Mouse (Mus musculus) forebrain, postnatal 0 days (tissue): ENCODE measurements at regions not wholly inside any gene's neighbourhood (a gene's known extent, or its start where the extent isn't known, plus 50 kb on each side); places are given as distances from the start of the nearest gene placed in this dataset.

Experiments
- ATAC-seq: fragments of 200-750 bp; cut with Nextera tagmentation; 2 replicates; pipeline ENCODE4 v1.8.0; 2017; ENCODE audit warnings: mild to moderate bottlenecking, moderate library complexity
- DNase-seq: peaks from one replicate; pipeline ENCODE4 v3.0.0-alpha.2; 2015
- H3K27ac ChIP-seq: fragments of 300-500 bp; sonication (generic); 2 replicates; pipeline ENCODE4 v1.5.1; 2014; ENCODE audit warnings: low read depth, mild to moderate bottlenecking, antibody characterized with exemption, low read length, moderate library complexity, mixed read lengths
- H3K27me3 ChIP-seq: fragments of 300-500 bp; sonication (generic); 2 replicates; pipeline ENCODE4 v1.6.1; 2014; ENCODE audit warnings: mild to moderate bottlenecking, low read length, mixed read lengths; ENCODE audit not compliant: insufficient read depth
- H3K36me3 ChIP-seq: fragments of 300-500 bp; sonication (generic); 2 replicates; pipeline ENCODE4 v1.6.1; 2014; ENCODE audit warnings: mild to moderate bottlenecking, moderate library complexity; ENCODE audit not compliant: insufficient read depth
- H3K4me1 ChIP-seq: fragments of 300-500 bp; sonication (generic); 2 replicates; pipeline ENCODE4 v1.6.1; 2014; ENCODE audit warnings: antibody characterized with exemption; ENCODE audit not compliant: insufficient read depth
- H3K4me2 ChIP-seq: fragments of 300-500 bp; sonication (generic); 2 replicates; pipeline ENCODE4 v1.6.1; 2014; ENCODE audit warnings: low read depth, mild to moderate bottlenecking, moderate library complexity
- H3K4me3 ChIP-seq: fragments of 300-500 bp; sonication (generic); 2 replicates; pipeline ENCODE4 v1.5.1; 2014; ENCODE audit warnings: low read depth, low read length, mixed read lengths
- H3K9ac ChIP-seq: fragments of 300-500 bp; sonication (generic); 2 replicates; pipeline ENCODE4 v1.6.1; 2014; ENCODE audit warnings: mild to moderate bottlenecking
- H3K9me3 ChIP-seq: fragments of 300-500 bp; sonication (generic); 2 replicates; pipeline ENCODE4 v1.6.1; 2016; ENCODE audit warnings: low read length
- CTCF ChIP-seq: sonication (generic); IDR thresholded peaks from 2 replicates; pipeline ENCODE4 v1.5.1; 2016; ENCODE audit warnings: antibody characterized with exemption, control low read depth, low read depth
- WGBS: fragments of 180-500 bp; shearing (Covaris S2); extraction: QIAGEN DNeasy Blood & Tissue Kit; methylation state at CpG from one replicate; pipeline ENCODE4 v1.1.7; 2014; 5-methylcytosine and 5-hydroxymethylcytosine counted together

DNA sequence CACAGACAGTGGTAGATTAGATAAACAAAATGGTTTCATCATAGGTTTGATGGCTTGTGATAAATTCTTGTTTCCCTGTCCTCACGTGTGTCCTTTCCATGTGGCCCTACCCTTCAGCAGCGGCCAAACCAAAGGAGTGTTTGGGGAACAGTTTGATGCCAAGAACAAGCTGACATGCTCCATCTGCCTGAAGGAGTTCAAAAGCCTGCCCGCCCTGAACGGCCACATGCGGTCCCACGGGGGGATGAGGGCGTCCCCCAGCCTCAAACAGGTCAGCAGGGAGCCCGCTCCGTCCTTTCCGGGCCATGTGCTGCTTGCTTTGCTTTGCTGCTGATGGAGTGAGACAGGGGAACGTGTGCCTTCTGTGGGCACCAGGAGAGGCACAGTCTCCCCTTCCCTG lies 51.0 kb upstream of the Mrps10 start:
- TF ChIP-seq CTCF, result no peak
- H3K9me3 ChIP-seq, result no peaks in the 10 kb centered on the region

DNA sequence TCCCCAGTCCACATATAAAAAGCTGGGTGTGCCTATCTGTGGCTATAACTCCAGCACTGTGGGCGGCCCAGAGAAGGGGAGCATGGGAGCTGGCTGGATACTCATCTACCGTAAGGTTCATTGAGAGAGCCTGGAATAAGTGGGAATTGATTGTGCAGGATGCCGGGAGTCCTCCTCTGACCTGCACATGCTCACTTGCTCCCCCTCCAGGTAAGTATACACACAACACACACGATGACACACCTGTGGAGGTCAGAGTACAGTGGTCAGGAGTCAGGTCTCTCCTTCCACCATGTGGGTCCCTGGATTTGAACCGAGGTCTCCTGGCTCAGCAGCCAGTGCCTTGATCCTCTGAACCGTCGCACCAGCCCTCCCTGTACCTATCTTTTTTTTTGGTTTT lies 55.5 kb upstream of the Mrps10 start:
- no peak overlapping the region for H3K9ac ChIP-seq
- no peaks in the 10 kb centered on the region for H3K4me1 ChIP-seq
- no peak overlapping the region for H3K4me2 ChIP-seq
- no peak for DNase-seq
- H3K27ac ChIP-seq, result no peak overlapping the region
- no peak overlapping the region for H3K4me3 ChIP-seq
- no peak for ATAC-seq
- no peaks in the 10 kb centered on the region for H3K27me3 ChIP-seq
- no peaks in the 10 kb centered on the region for H3K9me3 ChIP-seq
- peaks cover 34% of the 10 kb centered on the region for H3K36me3 ChIP-seq
- WGBS, result 97% methylated on average over 7 of the region's 7 CpGs
- no peak for TF ChIP-seq CTCF

More for the DNA sequence above, 51.0 kb upstream of the Mrps10 start:
- H3K9ac ChIP-seq, result no peak overlapping the region
- no peak overlapping the region for H3K27ac ChIP-seq
- ATAC-seq (no peak), DNase-seq (no peak)
- H3K27me3 ChIP-seq, result no peaks in the 10 kb centered on the region
- peaks cover 43% of the 10 kb centered on the region for H3K36me3 ChIP-seq
- H3K4me3 ChIP-seq, result no peak overlapping the region
- WGBS, result 91% methylated on average over 11 of the region's 11 CpGs
- no peak overlapping the region for H3K4me2 ChIP-seq
- no peaks in the 10 kb centered on the region for H3K4me1 ChIP-seq

DNA sequence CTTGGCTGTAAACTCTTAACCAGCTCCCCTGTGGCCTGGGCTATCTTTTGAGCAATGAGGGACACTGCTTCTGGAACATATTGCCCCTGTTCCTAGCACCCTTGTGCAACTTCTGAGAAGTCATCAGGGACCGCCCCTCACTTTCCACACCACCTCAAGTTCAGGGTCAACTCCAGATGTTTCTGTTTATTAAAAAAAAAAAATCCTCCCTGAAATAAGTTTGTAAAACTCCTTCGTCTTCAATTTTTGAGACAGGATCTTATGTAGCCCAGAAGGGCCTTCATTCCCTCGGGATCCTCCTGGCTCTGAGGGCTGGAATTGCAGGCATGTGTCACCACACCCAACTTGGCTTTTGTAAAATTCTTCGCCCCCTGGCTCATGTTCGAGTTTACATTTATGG lies 57.4 kb upstream of the Mrps10 start:
- DNase-seq (no peak), ATAC-seq (no peak)
- no peak overlapping the region for H3K4me2 ChIP-seq
- H3K27me3 ChIP-seq, result no peaks in the 10 kb centered on the region
- H3K36me3 ChIP-seq, result peaks cover 23% of the 10 kb centered on the region
- WGBS, result 91% methylated on average over 5 of the region's 5 CpGs
- H3K9me3 ChIP-seq, result no peaks in the 10 kb centered on the region
- no peak overlapping the region for H3K27ac ChIP-seq
- no peaks in the 10 kb centered on the region for H3K4me1 ChIP-seq
- TF ChIP-seq CTCF, result no peak
- H3K9ac ChIP-seq, result no peak overlapping the region
- H3K4me3 ChIP-seq, result no peak overlapping the region

DNA sequence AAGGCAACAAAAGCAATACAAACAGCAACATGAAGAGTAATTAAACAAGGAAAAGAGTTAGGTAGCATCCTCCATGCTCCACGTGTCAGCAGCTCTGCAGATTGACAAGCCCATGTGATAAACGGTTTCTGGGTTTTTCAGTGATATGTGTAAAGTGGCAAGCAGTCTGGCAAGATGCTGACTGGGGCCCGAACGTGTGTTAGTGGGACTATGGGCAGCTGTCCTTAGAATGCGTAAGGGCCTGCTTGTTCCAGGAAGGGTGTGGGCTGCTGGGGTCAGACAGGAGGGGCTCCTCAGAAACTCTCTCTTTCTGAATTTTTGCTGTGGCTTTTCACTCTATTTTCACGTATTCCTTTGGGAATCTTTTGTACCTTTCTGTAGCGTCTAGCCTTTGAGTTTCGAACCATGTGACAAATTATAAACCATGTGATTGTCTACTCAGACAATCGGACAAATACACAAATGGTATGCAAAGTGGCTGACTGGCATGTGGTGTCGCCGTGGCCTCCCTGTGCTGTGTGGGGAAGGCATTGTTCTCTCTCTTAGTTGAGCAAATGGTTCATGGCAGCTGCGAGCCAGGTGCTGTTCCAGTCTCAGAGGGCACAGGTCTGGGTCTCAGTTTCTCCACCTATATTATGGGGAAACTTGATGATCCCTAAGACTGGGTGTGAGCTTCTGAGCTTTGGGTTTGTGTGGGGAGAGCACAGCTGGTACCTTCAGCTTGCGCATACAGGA lies 62.5 kb upstream of the Mrps10 start:
- ATAC-seq, result peak; percentile 56
- no peaks in the 10 kb centered on the region for H3K9me3 ChIP-seq
- 33% methylated on average over 13 of the region's 13 CpGs for WGBS

DNA sequence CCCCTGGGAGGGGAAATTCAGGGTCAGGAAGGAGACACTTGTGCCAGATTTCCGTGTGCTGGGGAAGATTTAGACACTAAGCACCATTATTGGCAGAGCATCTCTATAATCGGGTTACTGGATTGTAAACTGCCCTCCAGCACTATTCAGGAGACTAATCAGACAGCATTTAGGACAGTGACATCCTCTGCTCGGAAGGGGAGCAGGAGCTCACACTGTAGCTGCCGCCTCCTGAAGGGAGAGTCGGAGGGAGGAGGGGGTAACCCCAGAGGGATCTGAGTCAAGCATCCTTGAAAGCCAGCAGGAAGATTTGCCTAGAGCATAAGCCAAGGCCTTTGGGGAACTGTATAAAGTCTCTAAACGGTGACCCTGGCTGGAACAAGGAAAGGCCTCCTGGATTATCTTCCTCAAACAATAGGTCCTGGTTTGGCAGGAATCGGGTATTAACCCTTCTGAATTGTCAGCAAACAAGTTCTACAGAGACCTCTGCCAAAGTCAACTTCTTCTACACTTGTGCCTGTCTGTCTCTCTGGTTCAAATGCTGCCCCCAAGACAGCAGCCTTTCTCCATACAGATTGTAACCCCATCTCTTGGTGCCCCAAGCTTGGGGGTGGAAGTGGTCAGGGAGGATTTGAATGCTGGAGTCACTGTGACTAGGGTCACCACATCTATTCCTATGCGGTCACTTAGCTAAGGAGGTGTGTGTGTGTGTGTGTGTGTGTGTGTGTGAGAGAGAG lies 64.1 kb upstream of the Mrps10 start:
- DNase-seq (no peak), ATAC-seq (no peak)
- Histone ChIP-seq H3K27ac (no peak overlapping the region), H3K9ac (no peak overlapping the region), H3K4me2 (no peak overlapping the region), H3K4me1 (no peaks in the 10 kb centered on the region), H3K27me3 (no peaks in the 10 kb centered on the region), H3K4me3 (no peak overlapping the region), H3K9me3 (no peaks in the 10 kb centered on the region), H3K36me3 (no peaks in the 10 kb centered on the region)
- WGBS, result 48% methylated on average over 8 of the region's 8 CpGs
- TF ChIP-seq CTCF, result no peak

More for the DNA sequence above, 62.5 kb upstream of the Mrps10 start:
- no peak overlapping the region for H3K4me3 ChIP-seq
- H3K27ac ChIP-seq, result no peak overlapping the region
- peak; percentile 11 for DNase-seq
- H3K9ac ChIP-seq, result no peak overlapping the region
- H3K27me3 ChIP-seq, result no peaks in the 10 kb centered on the region
- no peaks in the 10 kb centered on the region for H3K36me3 ChIP-seq
- TF ChIP-seq CTCF, result no peak
- H3K4me2 ChIP-seq, result no peak overlapping the region
- H3K4me1 ChIP-seq, result no peaks in the 10 kb centered on the region

DNA sequence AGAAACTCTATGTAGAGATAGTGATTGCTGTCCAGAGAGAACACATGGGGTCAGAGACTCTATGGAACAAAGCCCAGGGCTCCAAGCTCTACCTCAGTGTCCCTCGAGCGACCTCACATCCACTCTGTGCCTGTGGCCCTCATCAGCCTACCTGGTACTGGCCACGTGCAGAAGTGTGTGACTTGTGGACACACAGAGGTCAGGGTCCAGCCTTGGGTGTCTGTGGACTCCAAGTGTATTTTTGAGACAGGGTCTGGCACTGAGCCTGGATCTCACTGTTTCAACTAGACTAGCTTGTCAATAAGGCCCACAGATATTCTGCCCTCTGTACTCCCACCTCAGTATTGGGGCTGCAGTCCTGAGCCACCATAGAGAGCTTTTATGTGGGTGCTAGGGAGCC lies 65.1 kb upstream of the Mrps10 start:
- no peaks in the 10 kb centered on the region for H3K27me3 ChIP-seq
- WGBS, result 93% methylated on average over 3 of the region's 3 CpGs
- no peak for DNase-seq
- TF ChIP-seq CTCF, result no peak
- no peak overlapping the region for H3K9ac ChIP-seq
- no peak overlapping the region for H3K4me2 ChIP-seq
- H3K9me3 ChIP-seq, result no peaks in the 10 kb centered on the region
- H3K27ac ChIP-seq, result no peak overlapping the region
- no peak overlapping the region for H3K4me3 ChIP-seq
- H3K36me3 ChIP-seq, result no peaks in the 10 kb centered on the region
- ATAC-seq, result no peak
- H3K4me1 ChIP-seq, result no peaks in the 10 kb centered on the region

DNA sequence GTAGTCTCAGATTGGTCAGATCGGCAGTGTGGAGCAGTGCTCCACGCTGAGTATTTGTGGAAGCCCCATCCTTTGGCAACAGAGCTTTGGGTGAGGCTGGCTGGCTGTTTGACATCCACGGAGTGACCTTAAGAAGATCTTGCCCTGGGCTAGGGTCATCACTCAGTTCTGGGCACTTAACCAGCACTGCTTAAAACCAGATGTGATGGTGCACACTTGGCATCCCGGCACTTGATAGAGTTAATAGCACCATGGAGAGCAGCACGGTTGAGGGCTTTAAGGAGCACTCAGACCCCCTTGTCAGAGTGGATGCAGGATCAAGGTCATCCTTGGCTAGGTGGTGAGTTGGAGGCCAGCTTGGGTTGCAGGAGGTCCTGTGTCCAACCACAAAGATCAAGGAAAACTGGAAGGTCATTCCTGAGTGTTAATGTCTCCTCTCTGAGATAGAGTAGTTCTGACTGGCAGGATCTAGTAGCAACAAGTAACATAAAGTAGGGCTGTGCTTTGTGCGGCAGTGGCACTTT lies 70.2 kb upstream of the Mrps10 start:
- Histone ChIP-seq H3K4me1 (no peaks in the 10 kb centered on the region), H3K27me3 (no peaks in the 10 kb centered on the region), H3K9me3 (no peaks in the 10 kb centered on the region), H3K4me2 (no peak overlapping the region), H3K27ac (no peak overlapping the region), H3K36me3 (no peaks in the 10 kb centered on the region), H3K4me3 (no peak overlapping the region), H3K9ac (no peak overlapping the region)
- DNase-seq (no peak), ATAC-seq (no peak)
- no peak for TF ChIP-seq CTCF
- WGBS, result 91% methylated on average over 6 of the region's 6 CpGs
